Mouse (Mus musculus) bone marrow, adult 2 months (tissue): ENCODE results near the gene Rarres1.

Experiments used
- CTCF ChIP-seq: fragments of 200-500 bp; IDR thresholded peaks from 2 replicates; pipeline ENCODE4 v1.5.1; 2011; ENCODE audit warnings: low read length, control low read depth; ENCODE audit not compliant: control insufficient read depth, insufficient read depth
- POLR2A ChIP-seq: fragments of 200-500 bp; IDR thresholded peaks from 2 replicates; pipeline ENCODE4 v1.6.1; 2011; ENCODE audit warnings: low read depth, mild to moderate bottlenecking, control low read depth, low read length, borderline replicate concordance; ENCODE audit not compliant: control insufficient read depth

DNA sequence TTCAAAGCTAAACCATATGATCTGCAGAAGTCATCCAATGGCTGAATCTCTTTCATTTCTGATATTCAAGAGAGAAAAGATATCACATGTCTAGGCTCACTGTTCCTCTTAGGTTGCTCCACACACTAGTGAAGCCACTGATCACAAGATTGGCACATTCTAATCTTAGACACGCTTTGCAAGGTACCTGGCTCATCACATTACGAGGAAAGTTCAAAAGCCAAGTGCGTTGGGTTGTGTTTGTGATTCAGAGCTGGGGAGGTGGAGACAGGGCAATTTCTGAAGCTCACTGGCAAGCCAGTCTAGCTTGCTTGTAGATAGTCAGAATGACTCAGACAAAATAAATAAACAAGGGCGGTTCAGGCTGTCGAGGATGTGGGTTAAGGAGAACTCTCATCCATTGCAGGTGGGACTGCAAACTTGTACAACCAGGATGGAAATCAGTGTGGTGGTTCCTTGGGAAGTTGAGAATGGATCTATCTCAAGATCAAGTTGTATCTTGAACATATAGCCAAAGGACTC lies 38.7 kb upstream of the Rarres1 start:
- TF ChIP-seq POLR2A (no peak), CTCF (no peak)
